Mouse (Mus musculus) cortical plate, adult 2 months (tissue): Measurements from ENCODE around the gene Frmd4b.

Source experiments
- CTCF ChIP-seq: fragments of 200-500 bp; IDR thresholded peaks from 2 replicates; pipeline ENCODE4 v1.5.1; 2011; ENCODE audit warnings: mild to moderate bottlenecking, control low read depth, low read length; ENCODE audit not compliant: insufficient read depth; ENCODE audit errors: extremely low read depth
- POLR2A ChIP-seq: fragments of 200-500 bp; IDR thresholded peaks from 2 replicates; pipeline ENCODE4 v1.6.1; 2011; ENCODE audit warnings: mild to moderate bottlenecking, low read length, control low read depth; ENCODE audit not compliant: insufficient read depth; ENCODE audit errors: extremely low read depth

DNA sequence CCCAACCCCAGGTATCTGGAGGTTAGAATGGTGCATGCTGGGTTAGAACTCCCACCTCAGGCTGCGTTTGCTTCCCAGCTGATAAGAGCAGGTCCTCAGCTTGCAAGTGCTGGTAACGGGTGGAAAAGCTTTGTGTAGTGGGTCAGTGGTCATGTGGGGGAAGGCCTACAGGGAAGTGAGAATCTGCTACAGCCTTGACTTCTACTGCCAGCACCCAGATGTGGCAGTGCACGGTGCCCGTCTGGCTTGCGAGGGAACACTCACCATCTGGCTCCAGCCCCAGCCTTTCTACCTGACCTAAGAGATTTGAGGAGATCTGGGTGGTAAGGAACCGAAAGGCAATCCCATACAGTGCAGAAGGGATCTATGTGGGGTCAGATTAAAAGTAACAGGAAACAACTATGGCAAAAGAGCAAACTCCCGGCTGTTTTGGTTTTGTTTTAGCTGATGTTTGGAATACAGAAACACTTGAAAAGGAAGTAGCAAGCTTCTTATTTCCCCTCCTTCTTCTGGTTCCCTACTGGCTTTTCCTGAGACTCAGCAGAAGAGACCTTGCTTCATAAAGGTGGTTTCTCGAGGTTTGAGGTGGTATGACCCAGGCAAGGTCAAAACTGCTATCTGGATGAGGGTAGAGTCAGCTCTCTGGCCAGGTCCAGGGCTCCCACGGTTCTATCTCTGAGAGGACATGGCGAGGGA, 185.9 kb downstream of the Frmd4b start:
- TF ChIP-seq POLR2A = no peak
- TF ChIP-seq CTCF = no peak
